Mouse (Mus musculus) E14TG2a.4 (cell line): ENCODE measurements at regions not wholly inside any gene's neighbourhood (a gene's known extent, or its start where the extent isn't known, plus 50 kb on each side); places are given as distances from the start of the nearest gene placed in this dataset.
A peak's percentile ranks its signal among the peaks of the same experiment; 100 is the strongest.

ENCODE experiments used
- H3K27me3 ChIP-seq: 2 replicates; pipeline ENCODE4 v1.6.1; 2014; ENCODE audit warnings: low read length, control low read depth; ENCODE audit not compliant: insufficient read depth
- H3K36me3 ChIP-seq: 2 replicates; pipeline ENCODE4 v1.6.1; 2014; ENCODE audit warnings: low read length, control low read depth; ENCODE audit not compliant: insufficient read depth
- H3K4me1 ChIP-seq: replicated peaks from 2 replicates; pipeline ENCODE4 v1.6.1; 2014; ENCODE audit warnings: low read depth, low read length, control low read depth
- H3K4me3 ChIP-seq: replicated peaks from 2 replicates; pipeline ENCODE4 v1.5.1; 2014; ENCODE audit warnings: mild to moderate bottlenecking, low read length
- H3K9me3 ChIP-seq: 2 replicates; pipeline ENCODE4 v1.6.1; 2014; ENCODE audit warnings: low read length, control low read depth
- CTCF ChIP-seq: conservative IDR thresholded peaks from 2 replicates; pipeline ENCODE4 v1.5.1; 2014; ENCODE audit warnings: low read length
- NANOG ChIP-seq: IDR thresholded peaks from 2 replicates; pipeline ENCODE4 v1.6.1; 2014; ENCODE audit warnings: borderline replicate concordance, low read length, mixed read lengths
- POU5F1 ChIP-seq: IDR thresholded peaks from 2 replicates; pipeline ENCODE4 v1.6.1; 2014; ENCODE audit warnings: low read length, borderline replicate concordance

DNA sequence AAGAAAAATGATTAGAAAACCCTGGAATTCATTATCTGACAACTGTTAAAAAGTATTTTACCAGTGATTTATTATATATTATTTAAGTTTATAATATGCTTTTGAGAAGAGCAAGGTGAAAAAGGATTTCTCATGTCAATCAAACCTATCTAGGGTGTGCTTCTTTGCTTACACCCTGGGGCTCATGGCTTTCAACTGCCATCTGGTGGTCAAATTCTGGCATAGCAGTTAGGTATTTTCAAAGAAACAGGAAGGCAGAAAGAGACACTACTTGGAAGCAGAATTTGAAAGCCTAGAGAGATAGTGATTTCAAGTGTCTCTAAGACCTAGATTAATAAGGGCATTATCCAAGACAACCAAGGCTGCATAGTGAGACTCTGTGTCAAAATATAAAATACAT is 167.8 kb upstream of the Amot start:
- Histone ChIP-seq H3K4me1 (no peaks in the 10 kb centered on the region), H3K36me3 (no peaks in the 10 kb centered on the region), H3K4me3 (no peak overlapping the region), H3K9me3 (no peaks in the 10 kb centered on the region), H3K27me3 (no peaks in the 10 kb centered on the region)
- TF ChIP-seq POU5F1: no peak
- peak; percentile 47 for TF ChIP-seq CTCF
- no peak for TF ChIP-seq NANOG

DNA sequence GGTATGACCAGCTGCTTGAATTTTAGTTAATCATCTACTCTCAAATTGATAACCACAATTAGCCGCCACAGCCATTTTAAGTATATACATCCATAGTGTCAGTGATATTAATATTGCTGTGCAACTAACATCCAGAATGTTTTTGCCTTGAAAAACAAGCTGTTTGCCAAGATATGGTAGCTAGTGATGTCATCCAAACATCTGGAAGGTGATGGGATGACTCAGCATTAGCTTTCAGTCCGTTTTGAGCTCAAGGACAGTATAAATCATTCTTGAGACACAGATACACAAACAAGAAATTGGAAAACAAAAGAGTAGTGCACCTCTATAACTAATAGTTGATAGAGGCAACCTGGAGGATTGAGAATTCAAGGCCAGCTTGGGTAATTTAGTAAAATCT is 146.7 kb upstream of the Amot start:
- Histone ChIP-seq H3K4me3 (no peak overlapping the region), H3K36me3 (no peaks in the 10 kb centered on the region), H3K9me3 (no peaks in the 10 kb centered on the region), H3K4me1 (no peaks in the 10 kb centered on the region), H3K27me3 (no peaks in the 10 kb centered on the region)
- TF ChIP-seq POU5F1 (no peak), NANOG (no peak), CTCF (no peak)

- Histone ChIP-seq H3K4me3 (no peak overlapping the region), H3K9me3 (no peaks in the 10 kb centered on the region), H3K4me1 (no peaks in the 10 kb centered on the region), H3K36me3 (no peaks in the 10 kb centered on the region), H3K27me3 (no peaks in the 10 kb centered on the region)
- no peak for TF ChIP-seq CTCF
- TF ChIP-seq POU5F1: no peak
- no peak for TF ChIP-seq NANOG
Observed at GRCm38 (mm10) chrX:145619649-145620048, 114.7 kb upstream of the Amot start.

GRCm38 (mm10) chrX:145602085-145602484 is 97.1 kb upstream of the Amot start:
- no peaks in the 10 kb centered on the region for H3K4me1 ChIP-seq
- no peaks in the 10 kb centered on the region for H3K36me3 ChIP-seq
- TF ChIP-seq POU5F1: no peak
- TF ChIP-seq CTCF: no peak
- TF ChIP-seq NANOG: no peak
- H3K4me3 ChIP-seq: no peak overlapping the region
- no peaks in the 10 kb centered on the region for H3K9me3 ChIP-seq
- H3K27me3 ChIP-seq: no peaks in the 10 kb centered on the region

DNA sequence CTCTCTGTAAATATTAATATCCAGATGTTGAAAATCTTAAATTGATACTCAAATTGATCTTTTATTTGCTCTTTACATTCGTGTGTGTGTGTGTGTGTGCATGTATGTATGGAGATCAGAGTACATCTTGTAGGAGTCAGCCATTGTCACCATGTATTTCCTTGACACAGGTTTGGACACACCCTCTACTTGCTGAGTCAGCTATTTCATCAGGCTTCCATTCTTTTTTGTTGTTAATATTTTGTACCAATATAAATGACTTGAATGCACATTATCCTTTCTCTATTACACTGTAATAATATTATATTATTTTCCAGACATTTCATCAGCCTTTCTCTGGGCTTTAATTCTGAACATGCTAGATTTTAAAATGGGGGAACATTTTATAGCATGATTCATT is 85.8 kb upstream of the Amot start:
- Histone ChIP-seq H3K4me3 (no peak overlapping the region), H3K4me1 (no peaks in the 10 kb centered on the region), H3K9me3 (no peaks in the 10 kb centered on the region), H3K36me3 (no peaks in the 10 kb centered on the region), H3K27me3 (no peaks in the 10 kb centered on the region)
- TF ChIP-seq CTCF (no peak), POU5F1 (no peak), NANOG (no peak)

GRCm38 (mm10) chrX:145567528-145567927 is 62.5 kb upstream of the Amot start:
- no peaks in the 10 kb centered on the region for H3K27me3 ChIP-seq
- TF ChIP-seq POU5F1 (no peak), CTCF (no peak), NANOG (no peak)
- H3K4me3 ChIP-seq: no peak overlapping the region
- H3K4me1 ChIP-seq: no peaks in the 10 kb centered on the region
- H3K36me3 ChIP-seq: no peaks in the 10 kb centered on the region
- no peaks in the 10 kb centered on the region for H3K9me3 ChIP-seq

- no peaks in the 10 kb centered on the region for H3K27me3 ChIP-seq
- H3K9me3 ChIP-seq: no peaks in the 10 kb centered on the region
- TF ChIP-seq NANOG (no peak), CTCF (no peak), POU5F1 (no peak)
- H3K4me3 ChIP-seq: no peak overlapping the region
- no peaks in the 10 kb centered on the region for H3K4me1 ChIP-seq
- no peaks in the 10 kb centered on the region for H3K36me3 ChIP-seq
Observed at GRCm38 (mm10) chrX:145567073-145567472, 62.1 kb upstream of the Amot start.

DNA sequence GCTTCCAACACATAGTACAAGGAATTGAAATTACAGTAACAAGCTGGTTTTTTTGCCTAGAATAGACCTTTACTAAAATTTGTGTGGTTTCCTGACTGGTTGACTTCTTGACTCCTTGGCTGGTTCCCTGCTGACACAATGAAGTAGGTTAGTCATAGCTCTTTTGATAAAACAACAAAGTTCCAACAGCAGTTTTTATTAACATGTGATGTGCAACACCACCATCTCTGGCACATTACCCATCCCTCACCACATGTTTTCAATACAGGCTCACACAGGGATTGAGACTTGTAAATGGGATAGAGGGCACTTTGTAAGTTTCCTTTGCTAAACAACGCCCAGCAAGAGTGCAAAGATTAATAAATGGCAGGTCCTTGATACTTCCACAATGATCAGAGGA is 53.9 kb upstream of the Amot start:
- Histone ChIP-seq H3K36me3 (no peaks in the 10 kb centered on the region), H3K27me3 (no peaks in the 10 kb centered on the region), H3K4me1 (no peaks in the 10 kb centered on the region), H3K4me3 (no peak overlapping the region), H3K9me3 (no peaks in the 10 kb centered on the region)
- no peak for TF ChIP-seq CTCF
- no peak for TF ChIP-seq POU5F1
